Mouse (Mus musculus) hindbrain, embryonic 12.5 days (tissue): ENCODE measurements around the gene Msi2. TPM values are rescaled to one million over a fixed set of nuclear protein-coding genes. Genes with fewer than 3 reads are reported as not detected.

Source experiments
- ATAC-seq: fragments of 200-750 bp; cut with Nextera tagmentation; 2 replicates; pipeline ENCODE4 v1.8.0; 2017; ENCODE audit warnings: moderate TSS enrichment; ENCODE audit not compliant: low FRiP score
- H3K27ac ChIP-seq: fragments of 300-500 bp; sonication (generic); 2 replicates; pipeline ENCODE4 v1.5.1; 2016; ENCODE audit warnings: mild to moderate bottlenecking
- H3K27me3 ChIP-seq: fragments of 300-500 bp; sonication (generic); 2 replicates; pipeline ENCODE4 v1.6.1; 2016; ENCODE audit warnings: mild to moderate bottlenecking
- H3K36me3 ChIP-seq: fragments of 300-500 bp; sonication (generic); 2 replicates; pipeline ENCODE4 v1.6.1; 2016; ENCODE audit warnings: mild to moderate bottlenecking
- H3K4me1 ChIP-seq: fragments of 300-500 bp; sonication (generic); 2 replicates; pipeline ENCODE4 v1.6.1; 2016
- H3K4me2 ChIP-seq: fragments of 300-500 bp; sonication (generic); replicated peaks from 2 replicates; pipeline ENCODE4 v1.6.1; 2016; ENCODE audit warnings: mild to moderate bottlenecking
- H3K4me3 ChIP-seq: fragments of 300-500 bp; sonication (generic); 2 replicates; pipeline ENCODE4 v1.5.1; 2016; ENCODE audit warnings: mild to moderate bottlenecking
- H3K9ac ChIP-seq: fragments of 300-500 bp; sonication (generic); 2 replicates; pipeline ENCODE4 v1.6.1; 2016; ENCODE audit warnings: mild to moderate bottlenecking, moderate library complexity
- H3K9me3 ChIP-seq: fragments of 300-500 bp; sonication (generic); replicated peaks from 2 replicates; pipeline ENCODE4 v1.6.1; 2016; ENCODE audit warnings: mild to moderate bottlenecking
- WGBS: fragments of 180-500 bp; shearing (Covaris S2); methylation state at CpG from one replicate; pipeline ENCODE4 v1.1.7; 2016; 5-methylcytosine and 5-hydroxymethylcytosine counted together
- polyA plus RNA-seq: library from polyadenylated mRNA; unstranded; fragments of >200 nt; fragmentation: Nextera tagmentation; extraction: Ambion mirVana; gene quantifications from 2 replicates; pipeline ENCODE4 v1.2.1, GENCODE M21; 2016

Msi2 gene
- polyA plus RNA-seq, 1 experiment from 2014 or later = 35.9 TPM

DNA sequence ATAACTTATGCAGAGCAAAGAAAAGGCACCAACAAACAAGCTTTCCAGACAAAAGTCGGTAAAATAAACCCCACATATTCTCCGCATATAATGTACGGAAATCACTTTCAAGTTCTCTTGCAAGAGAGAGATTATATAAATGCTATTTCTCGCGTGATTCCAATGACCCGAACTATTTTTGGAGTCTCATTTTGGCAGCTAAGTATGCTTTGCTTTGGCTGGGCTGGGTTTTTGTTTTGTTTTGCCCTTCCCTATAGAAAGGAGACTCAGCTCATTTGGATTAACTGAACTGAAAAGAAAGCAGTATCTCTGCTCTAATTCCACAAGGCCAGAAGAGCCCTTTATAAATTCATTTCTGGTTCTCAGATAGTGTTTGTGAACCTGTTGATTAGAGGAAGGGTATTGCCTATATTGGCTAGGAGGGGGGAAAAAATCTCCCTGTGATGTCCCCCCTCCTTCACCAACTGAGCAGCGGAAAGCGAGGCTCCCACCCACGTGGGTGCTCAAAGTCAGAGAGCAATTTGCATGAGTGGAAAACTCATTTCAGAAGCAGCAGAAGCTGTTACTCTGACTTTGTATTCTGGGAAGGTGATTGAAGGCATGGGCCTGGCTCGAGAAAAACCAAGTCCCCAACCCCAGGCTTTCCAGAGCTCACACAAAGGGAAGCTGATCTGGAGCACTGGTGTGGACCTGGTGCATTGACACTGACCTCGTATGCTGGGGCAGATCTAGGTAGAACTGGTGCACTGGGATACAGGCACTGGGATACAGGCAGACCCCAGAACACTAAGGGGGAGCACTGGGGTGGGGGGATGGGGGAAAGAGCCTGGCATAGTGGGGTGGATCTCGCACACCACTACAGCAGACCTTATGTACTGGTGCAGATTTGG is 201.5 kb downstream of the Msi2 start:
- Histone ChIP-seq H3K36me3 (no peaks in the 10 kb centered on the region), H3K4me1 (peaks cover 77% of the 10 kb centered on the region), H3K9ac (no peak overlapping the region), H3K4me3 (no peak overlapping the region), H3K4me2 (no peak overlapping the region), H3K27me3 (no peaks in the 10 kb centered on the region), H3K27ac (peak overlapping the region; percentile 25), H3K9me3 (no peaks in the 10 kb centered on the region)
- no peak for ATAC-seq
- WGBS = 68% methylated on average over 12 of the region's 12 CpGs

- peak overlapping the region; percentile 42; the same call in 1 of the 2 replicates for H3K27ac ChIP-seq
- peaks cover 72% of the 10 kb centered on the region for H3K4me1 ChIP-seq
- no peak overlapping the region for H3K4me3 ChIP-seq
- ATAC-seq = no peak
- 64% methylated on average over 6 of the region's 6 CpGs for WGBS
- H3K27me3 ChIP-seq = no peaks in the 10 kb centered on the region
- no peaks in the 10 kb centered on the region for H3K36me3 ChIP-seq
- no peak overlapping the region for H3K4me2 ChIP-seq
- no peak overlapping the region for H3K9ac ChIP-seq
- no peaks in the 10 kb centered on the region for H3K9me3 ChIP-seq
Measured at GRCm38 (mm10) chr11:88515736-88516583, 202.4 kb downstream of the Msi2 start.

DNA sequence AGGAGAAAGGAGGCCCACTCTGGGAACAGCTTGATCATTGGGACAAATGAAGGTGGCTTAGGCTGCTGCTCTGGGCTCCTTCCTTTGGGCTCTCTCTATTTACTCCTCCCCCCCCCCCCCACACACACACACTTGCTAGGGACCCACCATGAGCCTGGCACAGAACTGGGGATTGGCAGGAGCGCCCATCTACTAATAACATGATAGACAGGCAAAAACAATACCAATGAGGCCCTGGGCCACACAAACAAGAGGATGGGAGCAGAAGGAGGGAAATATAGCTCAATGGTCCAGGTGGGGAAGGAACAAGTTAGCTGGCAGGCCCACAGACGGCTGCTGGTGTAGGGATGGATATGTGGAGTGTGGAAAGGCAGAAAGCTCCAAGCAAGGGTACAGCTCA is 203.0 kb downstream of the Msi2 start:
- 73% methylated on average over 2 of the region's 2 CpGs for WGBS
- Histone ChIP-seq H3K27ac (peak overlapping the region; percentile 42), H3K4me3 (no peak overlapping the region), H3K4me1 (peaks cover 71% of the 10 kb centered on the region), H3K36me3 (no peaks in the 10 kb centered on the region), H3K9ac (no peak overlapping the region), H3K4me2 (no peak overlapping the region), H3K27me3 (no peaks in the 10 kb centered on the region), H3K9me3 (no peaks in the 10 kb centered on the region)
- no peak for ATAC-seq

DNA sequence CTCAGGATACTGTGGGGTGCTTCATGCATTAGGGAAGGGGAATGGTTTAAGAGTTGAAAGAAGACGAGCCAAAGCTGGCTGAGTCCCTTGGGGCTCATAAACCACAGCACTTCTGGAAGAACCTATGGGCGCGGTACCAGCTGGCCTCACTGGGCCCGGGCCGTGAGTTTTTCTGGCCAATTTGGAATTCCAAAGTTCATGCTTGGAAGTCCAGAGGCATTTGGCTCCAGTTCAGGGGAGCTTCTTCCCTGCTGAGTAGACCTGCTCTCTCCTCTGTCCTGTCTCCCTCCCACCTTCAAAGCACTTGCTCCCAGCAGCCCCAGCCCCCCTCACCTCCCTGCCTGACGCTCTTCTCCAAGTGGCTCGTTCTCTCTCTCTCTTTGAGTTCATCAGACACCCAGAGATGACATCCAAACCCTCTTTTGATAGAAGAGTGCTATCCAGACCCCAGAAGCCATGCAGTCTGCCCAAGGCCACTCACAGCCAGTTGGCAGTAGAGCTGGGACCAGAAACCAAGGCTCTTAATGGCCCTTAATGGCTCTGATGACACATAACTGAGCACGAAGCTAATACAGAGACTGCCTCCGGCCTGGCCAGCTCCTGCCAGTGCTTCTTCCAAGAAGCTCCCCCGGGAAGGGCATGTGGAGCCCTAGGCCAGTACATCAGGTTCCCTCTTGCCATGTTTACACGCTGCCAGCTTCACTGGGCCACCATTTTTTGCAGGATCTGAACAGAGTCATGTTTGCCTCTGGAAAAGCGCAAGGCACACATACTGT is 204.0 kb downstream of the Msi2 start:
- H3K4me3 ChIP-seq = no peak overlapping the region
- peaks cover 76% of the 10 kb centered on the region for H3K4me1 ChIP-seq
- no peaks in the 10 kb centered on the region for H3K36me3 ChIP-seq
- H3K27me3 ChIP-seq = no peaks in the 10 kb centered on the region
- no peak overlapping the region for H3K9ac ChIP-seq
- H3K9me3 ChIP-seq = no peaks in the 10 kb centered on the region
- WGBS = 82% methylated on average over 12 of the region's 12 CpGs
- ATAC-seq = no peak
- H3K27ac ChIP-seq = peak overlapping the region; percentile 64
- no peak overlapping the region for H3K4me2 ChIP-seq

DNA sequence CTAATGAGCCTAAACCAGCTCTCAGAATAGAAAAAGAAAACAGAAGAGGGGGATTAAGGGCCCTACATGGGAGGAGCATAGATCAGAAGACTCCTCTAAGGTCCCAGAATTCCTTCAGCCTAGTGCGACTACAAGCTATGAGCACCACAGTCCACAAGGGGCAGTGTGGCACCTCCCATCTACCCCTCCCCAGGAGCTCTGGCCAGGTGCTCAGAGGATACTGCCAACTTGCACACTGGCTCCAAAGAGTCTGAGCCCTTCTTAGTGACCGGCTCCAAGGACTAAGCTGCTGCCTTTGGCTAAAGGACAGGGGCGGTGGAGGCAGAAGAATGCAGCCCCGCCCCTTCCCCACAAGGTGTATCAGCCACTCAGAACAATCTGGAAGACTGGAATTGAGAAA is 205.7 kb downstream of the Msi2 start:
- Histone ChIP-seq H3K36me3 (no peaks in the 10 kb centered on the region), H3K4me2 (no peak overlapping the region), H3K9ac (no peak overlapping the region), H3K9me3 (no peaks in the 10 kb centered on the region), H3K4me3 (no peak overlapping the region), H3K4me1 (peaks cover 88% of the 10 kb centered on the region), H3K27me3 (no peaks in the 10 kb centered on the region), H3K27ac (peak overlapping the region; percentile 64; the same call in 1 of the 2 replicates)
- no peak for ATAC-seq
- WGBS = 36% methylated on average over 4 of the region's 4 CpGs

- WGBS = 82% methylated on average over 8 of the region's 8 CpGs
Measured at GRCm38 (mm10) chr11:88510282-88510850, 207.9 kb downstream of the Msi2 start.

DNA sequence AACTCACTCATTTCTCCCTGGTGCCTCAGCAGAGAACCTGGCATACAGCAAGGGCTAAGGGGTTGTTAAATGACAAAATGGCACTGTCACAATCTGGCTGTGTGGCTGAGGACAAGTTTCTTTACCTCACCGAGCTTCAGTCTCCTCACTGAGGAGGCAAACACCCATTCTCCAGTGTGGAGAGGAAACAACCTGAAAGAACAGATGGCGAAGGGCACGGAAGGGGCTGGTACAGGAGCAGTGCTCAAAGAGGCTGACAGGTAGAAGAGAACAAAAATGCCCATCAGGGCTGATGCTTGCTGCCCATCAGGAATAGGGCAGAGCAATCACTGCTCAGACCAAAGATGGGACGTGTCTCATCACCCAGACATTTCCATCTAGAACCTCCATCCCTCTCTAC is 208.8 kb downstream of the Msi2 start:
- 88% methylated on average over 4 of the region's 4 CpGs for WGBS
- Histone ChIP-seq H3K9me3 (no peaks in the 10 kb centered on the region), H3K4me2 (no peak overlapping the region), H3K4me1 (peaks cover 79% of the 10 kb centered on the region), H3K9ac (no peak overlapping the region), H3K27me3 (no peaks in the 10 kb centered on the region), H3K36me3 (no peaks in the 10 kb centered on the region), H3K4me3 (no peak overlapping the region), H3K27ac (0 out of 2 replicates have a peak overlapping the region, but pooled peaks have one; percentile 37)
- no peak for ATAC-seq

More at GRCm38 (mm10) chr11:88510282-88510850, 207.9 kb downstream of the Msi2 start:
- Histone ChIP-seq H3K27me3 (no peaks in the 10 kb centered on the region), H3K36me3 (no peaks in the 10 kb centered on the region), H3K4me2 (no peak overlapping the region), H3K4me3 (no peak overlapping the region), H3K9me3 (no peaks in the 10 kb centered on the region), H3K4me1 (peaks cover 88% of the 10 kb centered on the region), H3K9ac (no peak overlapping the region), H3K27ac (no peak overlapping the region)
- no peak for ATAC-seq

GRCm38 (mm10) chr11:88508133-88508532 is 210.2 kb downstream of the Msi2 start:
- WGBS = 75% methylated on average over 7 of the region's 7 CpGs
- peaks cover 68% of the 10 kb centered on the region for H3K4me1 ChIP-seq
- H3K4me3 ChIP-seq = no peak overlapping the region
- H3K27ac ChIP-seq = peak overlapping the region; percentile 44; the same call in 1 of the 2 replicates
- no peaks in the 10 kb centered on the region for H3K27me3 ChIP-seq
- ATAC-seq = no peak
- no peaks in the 10 kb centered on the region for H3K36me3 ChIP-seq
- H3K4me2 ChIP-seq = no peak overlapping the region
- H3K9me3 ChIP-seq = no peaks in the 10 kb centered on the region
- no peak overlapping the region for H3K9ac ChIP-seq

GRCm38 (mm10) chr11:88506544-88507419 is 211.5 kb downstream of the Msi2 start:
- peak; percentile 56 for ATAC-seq
- Histone ChIP-seq H3K4me3 (no peak overlapping the region), H3K36me3 (no peaks in the 10 kb centered on the region), H3K4me2 (no peak overlapping the region), H3K4me1 (peaks cover 64% of the 10 kb centered on the region), H3K9ac (no peak overlapping the region), H3K27ac (peak overlapping the region; percentile 81), H3K9me3 (no peaks in the 10 kb centered on the region), H3K27me3 (no peaks in the 10 kb centered on the region)
- 36% methylated on average over 5 of the region's 5 CpGs for WGBS

GRCm38 (mm10) chr11:88506109-88506508 is 212.2 kb downstream of the Msi2 start:
- no peak for ATAC-seq
- no peak overlapping the region for H3K4me3 ChIP-seq
- H3K4me2 ChIP-seq = no peak overlapping the region
- no peaks in the 10 kb centered on the region for H3K36me3 ChIP-seq
- H3K27me3 ChIP-seq = no peaks in the 10 kb centered on the region
- no peaks in the 10 kb centered on the region for H3K9me3 ChIP-seq
- 62% methylated on average over 13 of the region's 13 CpGs for WGBS
- peak overlapping the region; percentile 81; the same call in 1 of the 2 replicates for H3K27ac ChIP-seq
- H3K9ac ChIP-seq = no peak overlapping the region
- peaks cover 68% of the 10 kb centered on the region for H3K4me1 ChIP-seq

DNA sequence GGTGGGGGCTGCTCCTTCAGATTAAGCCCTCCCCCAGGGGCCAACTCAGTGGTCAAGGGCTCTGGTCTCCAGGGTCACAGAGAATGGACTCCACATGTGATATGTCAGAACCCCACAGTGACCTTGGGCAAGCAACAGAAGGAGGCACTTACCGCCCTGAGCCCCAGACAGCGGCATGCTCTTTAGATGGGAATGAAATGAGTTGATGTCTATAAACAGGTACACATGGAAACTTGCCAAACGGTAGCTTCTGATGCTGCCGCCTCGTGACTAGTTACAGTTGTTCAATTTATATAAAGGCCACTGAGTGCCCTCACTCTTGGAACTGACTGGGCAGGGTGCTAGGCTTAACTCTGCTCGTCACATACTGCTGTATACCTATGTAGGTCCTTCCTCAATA is 215.7 kb downstream of the Msi2 start:
- peak overlapping the region; percentile 48 for H3K27ac ChIP-seq
- no peak for ATAC-seq
- H3K9ac ChIP-seq = no peak overlapping the region
- H3K4me3 ChIP-seq = no peak overlapping the region
- no peaks in the 10 kb centered on the region for H3K9me3 ChIP-seq
- peaks cover 59% of the 10 kb centered on the region for H3K4me1 ChIP-seq
- 79% methylated on average over 6 of the region's 6 CpGs for WGBS
- no peaks in the 10 kb centered on the region for H3K36me3 ChIP-seq
- H3K4me2 ChIP-seq = no peak overlapping the region
- H3K27me3 ChIP-seq = no peaks in the 10 kb centered on the region
